Mouse (Mus musculus) urinary bladder, postnatal 14 days (tissue): ENCODE data around the gene Pdzrn3.

Experiments used
- DNase-seq: peaks from one replicate; pipeline ENCODE4 v3.0.0; 2021; ENCODE audit warnings: low spot score

Pdzrn3 gene

DNA sequence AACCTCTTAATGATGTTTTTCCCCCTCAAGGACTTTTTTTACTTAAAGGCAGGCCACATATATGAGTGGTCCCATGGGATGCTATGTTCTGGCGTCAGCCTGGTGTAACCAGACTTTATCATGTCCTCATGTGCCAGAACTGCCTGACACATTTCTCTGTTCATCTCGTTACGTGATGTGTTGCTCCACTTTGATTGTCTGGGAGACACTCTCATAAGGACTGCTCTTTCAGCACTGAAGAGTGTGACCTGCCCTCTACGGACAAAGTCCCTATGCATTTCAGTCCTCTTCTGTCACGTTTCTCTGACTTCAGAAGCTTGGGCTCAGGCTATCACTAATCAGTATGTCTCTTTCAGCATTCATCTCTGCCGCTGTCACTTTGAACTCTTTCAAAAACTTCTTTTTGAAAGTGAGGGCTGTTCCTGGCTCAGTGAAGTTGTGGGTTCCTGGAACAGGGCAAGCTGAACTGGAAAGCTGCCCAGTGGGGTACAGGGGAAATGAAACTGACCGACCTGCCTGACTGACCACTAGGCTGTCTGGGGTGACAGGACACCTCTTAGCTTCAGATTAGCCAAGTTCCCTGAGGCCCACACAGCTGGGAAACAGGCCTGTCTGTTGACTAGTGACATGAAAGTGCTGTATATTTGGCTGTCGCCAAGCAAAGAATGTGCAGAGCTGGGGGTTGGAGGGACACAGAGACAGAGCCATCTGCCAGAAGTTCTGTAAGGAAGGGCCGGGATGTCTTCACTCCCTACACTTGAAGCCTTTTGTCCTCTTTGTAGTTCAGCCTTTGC lies 10.7 kb downstream of the Pdzrn3 start:
- DNase-seq = no peak

DNA sequence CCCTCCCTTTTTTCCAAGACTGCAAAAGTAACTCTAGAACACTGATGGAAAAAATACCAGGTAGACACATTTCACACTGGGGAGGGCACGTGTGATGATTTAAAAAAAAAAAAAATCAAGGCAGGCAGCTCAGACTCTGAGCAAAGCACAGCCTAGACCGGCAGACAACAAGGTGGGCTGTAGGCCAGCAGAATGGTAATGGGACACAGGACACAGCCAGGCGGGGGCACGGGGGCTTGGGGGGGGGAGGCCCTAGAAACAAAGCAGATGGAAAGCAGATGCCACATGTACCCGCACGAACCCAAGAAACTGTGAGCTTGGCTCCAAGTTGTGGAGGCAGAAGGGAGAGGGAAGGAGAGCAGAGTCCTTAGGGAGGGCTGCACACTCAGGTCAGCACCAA lies 11.9 kb downstream of the Pdzrn3 start:
- DNase-seq = no peak

DNA sequence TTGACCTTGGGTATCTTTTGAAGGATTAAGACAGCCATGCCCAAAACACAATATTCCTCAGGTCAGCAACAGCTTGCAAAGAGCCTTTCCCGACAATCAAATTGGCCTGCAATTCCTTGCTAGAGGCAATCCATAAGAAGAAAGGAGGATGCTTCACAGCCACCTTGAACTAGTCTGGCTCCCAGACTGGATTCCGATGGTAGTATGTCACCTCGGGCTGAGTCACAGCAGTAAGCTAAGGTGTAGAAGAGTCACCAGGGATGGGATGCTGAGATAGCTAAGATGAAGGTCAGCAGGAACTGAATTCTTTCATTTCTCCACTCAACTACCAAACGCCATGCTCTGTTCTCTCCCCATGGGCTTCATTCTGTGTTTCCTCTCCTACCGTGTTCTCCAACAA lies 13.8 kb downstream of the Pdzrn3 start:
- no peak for DNase-seq

DNA sequence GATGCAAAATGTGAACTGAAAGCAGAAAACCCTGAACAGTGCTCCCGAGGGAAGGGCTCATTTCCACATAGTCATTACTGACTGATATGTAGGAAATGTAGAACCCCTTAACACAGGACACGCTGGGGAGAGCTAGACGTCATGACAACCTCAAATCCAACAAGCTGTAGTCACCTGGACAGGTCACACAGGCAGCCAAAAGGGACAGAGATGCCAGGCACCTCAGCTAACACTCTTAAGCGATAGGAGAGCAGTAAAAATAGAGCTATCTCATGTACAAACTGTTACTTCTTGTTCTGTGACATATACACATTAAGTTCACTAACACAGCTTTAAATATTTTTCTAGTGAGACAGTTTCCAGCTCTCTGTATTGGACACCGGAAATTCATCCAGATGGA lies 15.0 kb downstream of the Pdzrn3 start:
- DNase-seq = no peak

DNA sequence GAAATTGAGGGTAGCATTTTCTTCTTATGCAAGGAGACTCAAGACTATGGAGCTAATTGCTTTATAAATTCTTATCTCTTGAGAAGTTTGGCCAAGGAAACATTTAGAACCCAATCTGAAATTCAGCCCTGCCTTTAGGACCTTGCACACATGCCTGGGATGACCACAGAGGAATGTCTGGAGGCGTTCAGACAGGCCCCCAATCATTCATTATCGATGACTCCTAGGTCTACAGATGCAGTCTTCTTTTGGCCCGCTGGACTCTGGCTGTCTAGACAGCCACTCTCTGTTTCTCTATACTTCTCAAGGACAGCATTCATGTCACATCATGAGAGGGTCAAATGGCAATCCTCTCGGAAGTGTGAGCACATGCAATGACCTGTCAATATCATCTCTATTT lies 15.4 kb downstream of the Pdzrn3 start:
- DNase-seq = no peak

DNA sequence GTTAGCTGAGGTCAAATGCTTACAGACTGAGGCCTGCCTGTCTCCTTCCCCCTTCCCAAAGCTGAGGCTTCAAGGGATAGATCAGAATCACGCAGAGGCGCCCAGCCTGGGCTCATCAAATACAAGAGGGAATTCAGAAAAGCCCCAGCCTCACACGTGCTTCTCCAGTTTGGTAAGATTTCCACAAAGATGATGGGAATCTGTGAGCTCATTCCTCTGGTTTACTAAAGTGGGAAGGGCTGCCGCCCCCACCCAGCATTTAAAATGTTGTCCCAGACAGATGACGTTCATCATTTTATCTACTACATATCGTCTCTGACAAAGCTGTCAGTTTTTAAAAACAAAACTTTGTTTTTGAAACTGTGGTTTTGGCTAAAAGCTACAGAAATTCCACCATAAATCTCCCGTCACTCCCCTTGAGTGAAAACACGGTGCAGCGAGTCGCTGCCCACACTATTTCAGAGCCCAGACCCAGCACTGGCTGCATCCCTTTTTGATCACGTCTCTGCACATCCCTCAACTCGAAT lies 17.4 kb downstream of the Pdzrn3 start:
- no peak for DNase-seq

DNA sequence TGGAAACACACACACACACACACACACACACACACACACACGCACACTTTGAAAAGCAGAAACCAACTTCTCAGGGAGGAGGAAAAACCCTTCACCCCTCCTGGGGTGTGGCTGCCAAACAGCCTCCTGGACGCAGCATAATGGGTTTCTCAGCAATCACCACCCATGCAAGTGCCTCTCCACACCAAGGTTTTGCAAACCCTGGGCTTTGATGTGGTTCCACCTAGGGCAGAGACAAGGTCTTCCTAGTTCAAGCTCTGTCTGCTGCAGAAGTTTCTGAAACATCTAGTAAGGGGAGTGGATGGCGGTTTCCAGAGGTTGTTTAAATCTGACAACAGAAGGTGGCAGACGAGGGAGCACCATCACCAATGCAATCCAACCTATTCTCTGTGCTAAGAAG lies 18.1 kb downstream of the Pdzrn3 start:
- DNase-seq = no peak

DNA sequence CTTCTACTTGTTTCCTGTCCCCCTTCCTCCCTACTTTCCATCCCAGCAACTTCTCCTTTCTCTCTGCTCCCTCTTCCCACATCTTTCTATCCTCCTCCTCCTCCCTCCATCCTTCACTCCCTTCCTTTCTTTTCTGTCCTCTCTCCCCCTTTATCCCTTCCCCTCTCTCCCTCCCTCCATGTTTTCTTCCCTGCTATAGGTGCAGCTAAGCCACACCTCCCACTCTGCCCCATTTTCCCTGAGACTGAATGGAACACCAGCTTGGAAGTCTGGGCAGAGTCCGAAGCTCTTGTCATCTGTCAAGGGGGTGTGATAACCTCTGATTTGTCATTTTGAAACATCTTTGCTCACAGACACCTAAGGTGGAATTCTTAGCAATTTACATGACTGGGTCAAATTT lies 22.8 kb downstream of the Pdzrn3 start:
- DNase-seq = no peak

DNA sequence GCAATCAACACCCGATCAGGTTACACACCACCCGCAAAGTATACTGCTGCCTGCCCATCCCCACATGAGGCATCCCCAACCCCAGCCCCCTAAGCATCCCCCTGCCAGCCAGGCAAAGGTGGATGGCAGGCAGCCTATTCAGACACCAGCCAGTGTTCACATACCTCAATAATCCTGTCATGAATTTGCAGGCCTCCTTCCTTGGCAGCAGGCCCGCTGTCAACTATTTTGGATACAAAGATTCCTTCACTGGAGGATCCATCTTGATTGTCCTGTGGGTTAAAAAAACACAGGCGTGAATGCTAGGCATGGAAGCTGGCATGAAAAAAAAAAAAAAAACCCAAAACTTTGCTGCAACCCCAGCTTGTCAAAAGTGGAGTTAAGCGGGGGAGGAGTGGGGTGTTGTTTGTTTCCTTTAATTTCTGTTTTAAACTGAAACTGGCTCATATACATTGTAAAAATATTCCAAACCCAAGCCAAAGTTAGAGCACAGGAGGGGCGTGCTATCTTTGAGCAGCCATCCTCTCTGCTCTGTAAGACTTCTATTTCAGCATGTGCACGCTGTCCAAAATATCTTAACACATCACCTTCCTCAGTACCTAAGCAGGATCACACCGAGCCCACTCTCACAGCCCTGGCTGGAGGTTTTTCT lies 23.3 kb downstream of the Pdzrn3 start:
- peak; percentile 51 for DNase-seq

DNA sequence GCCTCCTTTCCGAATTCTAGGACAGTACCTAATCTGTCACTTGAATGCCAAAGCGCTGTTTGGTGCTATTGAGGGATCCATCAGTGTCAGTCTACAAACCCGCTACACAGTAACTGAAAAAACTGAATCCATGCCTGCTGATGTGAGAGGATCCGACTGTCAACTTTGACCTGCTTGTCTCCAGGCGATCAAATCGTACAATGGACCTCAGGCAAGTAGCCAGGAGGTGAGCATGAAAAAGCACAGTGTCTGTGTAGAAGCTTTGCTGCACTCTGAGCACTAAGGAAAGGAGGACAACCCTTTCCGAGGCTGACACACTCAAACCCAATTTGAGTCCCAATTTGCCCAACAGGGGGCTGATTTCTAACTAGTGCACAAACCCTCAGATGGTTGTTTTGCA lies 24.0 kb downstream of the Pdzrn3 start:
- no peak for DNase-seq

DNA sequence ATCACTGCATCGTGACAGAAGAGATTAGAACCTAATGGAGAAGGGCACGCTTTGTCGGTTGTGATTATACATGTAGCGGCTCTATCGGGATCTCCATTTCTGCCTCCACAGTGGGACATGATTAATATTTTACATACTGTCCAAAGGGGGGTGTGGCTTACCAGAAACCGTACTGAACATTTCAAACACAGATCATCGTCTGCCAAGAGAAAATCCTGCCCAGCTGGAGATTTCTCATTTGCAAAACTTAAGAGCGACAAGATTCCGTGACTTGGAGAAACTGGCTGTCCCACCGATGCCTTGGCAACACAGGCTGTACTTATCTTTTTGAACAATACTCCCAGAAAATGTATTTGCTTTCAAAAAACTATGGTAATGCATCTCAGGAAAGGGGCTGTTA lies 25.1 kb downstream of the Pdzrn3 start:
- no peak for DNase-seq

DNA sequence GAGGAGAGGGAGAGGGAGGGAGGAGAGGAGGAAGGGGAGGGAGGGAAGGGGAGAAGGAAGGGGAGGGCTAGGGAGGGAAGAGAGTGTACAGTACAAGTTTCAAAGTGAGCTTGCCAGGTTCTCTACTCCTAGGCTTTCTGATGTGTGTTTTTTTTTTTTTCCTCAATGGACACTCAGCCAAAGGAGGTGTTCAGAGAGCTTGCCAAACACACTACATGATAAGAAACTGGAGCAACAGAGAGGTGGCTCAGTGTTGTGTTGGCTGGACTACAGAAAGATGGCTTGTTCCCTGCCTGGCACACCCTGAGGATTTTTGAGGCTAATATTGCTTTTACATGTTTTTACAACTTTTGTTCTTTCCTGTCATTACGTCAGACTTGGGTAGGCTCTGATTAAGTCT lies 26.6 kb downstream of the Pdzrn3 start:
- DNase-seq = no peak

DNA sequence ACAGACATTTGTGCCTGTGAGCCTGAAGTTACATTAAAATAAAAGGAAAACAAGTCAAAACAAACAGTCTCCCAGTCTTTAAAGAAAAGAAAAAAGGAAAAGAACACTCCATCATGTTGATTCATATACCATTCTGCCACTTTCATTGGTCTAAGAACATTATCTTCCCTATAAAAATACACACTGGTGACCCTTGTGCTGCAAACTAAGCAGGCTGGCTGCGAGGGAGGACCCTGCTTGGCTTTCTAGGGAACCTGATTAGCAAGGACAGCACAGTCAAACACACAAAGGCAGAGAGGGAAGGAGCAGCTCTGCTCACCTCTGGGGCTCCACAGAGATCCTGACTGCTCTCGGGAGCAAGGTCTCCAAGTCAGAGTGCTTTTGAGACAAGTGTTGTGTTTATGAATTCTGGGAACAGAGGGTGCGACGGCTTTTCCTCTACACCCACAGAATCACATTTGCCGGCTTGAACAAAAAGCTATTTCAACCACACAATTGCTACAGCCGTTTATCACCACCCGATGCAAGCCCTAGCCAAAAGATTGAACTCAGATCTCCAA lies 27.2 kb downstream of the Pdzrn3 start:
- no peak for DNase-seq

DNA sequence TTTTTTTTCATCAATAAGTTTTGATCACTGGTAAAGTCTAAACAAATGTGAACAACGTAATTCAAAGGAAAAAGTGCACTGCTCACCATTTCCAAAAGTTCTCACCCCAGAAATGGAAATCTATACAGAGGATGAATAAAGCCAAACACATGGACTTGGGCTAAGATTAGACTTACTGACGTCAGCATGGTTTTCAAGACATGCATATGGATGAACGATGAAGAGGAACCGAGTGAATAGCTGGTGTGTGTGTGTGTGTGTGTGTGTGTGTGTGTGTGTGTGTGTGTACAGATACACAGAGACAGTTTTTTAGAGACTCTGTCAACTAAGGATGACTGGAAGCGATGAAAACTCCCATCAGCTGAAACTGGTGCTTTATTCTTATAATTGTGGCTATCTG lies 29.2 kb downstream of the Pdzrn3 start:
- DNase-seq = no peak

DNA sequence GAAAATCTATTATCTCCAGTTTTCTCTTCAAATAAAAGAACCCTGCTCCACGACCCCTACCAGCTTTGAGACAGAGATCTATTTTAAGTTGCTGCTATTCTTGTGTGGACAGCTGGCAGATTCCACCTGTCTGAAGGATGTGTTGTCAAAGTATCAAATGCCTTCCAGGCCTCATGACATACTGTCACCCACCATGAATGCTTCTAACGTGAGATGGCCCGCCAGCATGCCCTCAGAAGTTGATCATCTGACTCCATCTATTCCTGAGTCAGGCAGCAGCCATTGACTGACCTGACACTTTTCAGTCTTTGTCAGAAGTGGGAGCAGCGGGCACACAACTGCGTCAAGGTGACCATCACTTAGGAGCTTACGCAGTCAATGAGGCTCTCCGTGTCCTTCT lies 37.6 kb downstream of the Pdzrn3 start:
- DNase-seq = no peak

DNA sequence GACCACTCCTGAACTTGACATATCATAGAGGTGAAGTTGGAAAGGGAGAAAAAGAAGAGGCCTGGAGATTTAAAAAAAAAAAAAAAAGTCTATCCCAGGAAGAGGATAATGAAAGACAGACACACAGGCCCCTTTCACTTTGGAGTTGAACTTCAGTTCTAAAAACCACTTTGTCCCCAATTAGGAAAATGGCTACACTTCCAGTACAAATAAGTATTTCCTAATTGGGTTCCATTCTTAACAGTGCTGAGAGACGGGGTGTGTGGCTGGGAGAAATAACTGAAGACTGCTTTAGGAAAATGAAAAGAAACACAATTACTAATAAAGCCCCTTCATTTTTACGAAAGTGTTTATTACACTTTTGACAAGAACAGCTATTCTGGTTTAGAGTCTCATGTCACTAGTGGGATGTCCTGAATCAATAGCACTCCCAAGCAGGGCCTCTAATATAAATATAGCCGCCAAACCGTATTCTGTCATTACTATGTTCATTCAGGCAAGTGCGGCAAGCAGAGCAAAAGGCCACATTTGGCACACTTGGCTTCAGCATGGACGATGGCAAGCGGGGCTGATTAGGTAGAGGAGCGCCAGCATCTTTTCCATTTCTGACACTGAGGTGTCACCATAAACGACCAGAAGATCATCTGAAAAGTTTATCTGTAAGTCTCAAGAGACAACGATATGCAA lies 39.7 kb downstream of the Pdzrn3 start:
- no peak for DNase-seq

DNA sequence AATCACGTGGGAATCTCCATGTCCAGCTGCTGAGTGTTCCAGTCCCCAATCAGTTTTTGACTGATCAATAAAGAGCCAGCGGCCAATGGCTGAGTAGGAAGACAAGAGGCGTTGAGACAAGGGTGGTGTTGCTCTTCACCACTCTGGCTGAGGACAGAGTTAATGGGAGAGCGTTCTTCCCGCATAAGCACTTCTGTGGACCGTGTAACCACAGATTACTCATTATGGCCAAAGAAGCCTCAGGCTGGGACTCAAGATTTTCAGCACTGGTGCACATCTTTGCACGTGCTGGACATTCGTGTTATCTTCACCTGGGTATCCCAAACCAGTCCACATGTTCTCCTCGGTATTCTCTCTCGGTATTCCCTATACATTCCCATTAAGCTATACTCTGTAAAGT lies 41.0 kb downstream of the Pdzrn3 start:
- DNase-seq = no peak

DNA sequence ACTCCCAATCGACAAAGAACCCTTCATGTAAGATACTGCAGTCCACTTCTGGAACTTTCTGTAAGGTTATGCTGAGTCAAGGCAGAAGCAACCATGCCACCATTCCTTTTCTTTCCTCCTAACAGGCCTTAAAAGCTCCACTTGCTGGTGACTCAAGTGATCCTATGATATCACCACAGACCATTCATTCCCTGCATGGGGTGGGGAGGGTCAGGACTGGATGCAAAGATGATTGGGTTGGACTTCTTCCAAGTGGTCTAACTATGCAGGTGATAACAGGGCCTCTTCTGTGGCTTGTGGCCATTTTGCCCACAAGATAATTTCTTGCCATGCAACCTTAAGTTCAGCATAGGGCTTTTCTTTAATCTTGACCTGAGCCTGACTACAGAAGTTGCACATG lies 42.0 kb downstream of the Pdzrn3 start:
- DNase-seq = no peak

DNA sequence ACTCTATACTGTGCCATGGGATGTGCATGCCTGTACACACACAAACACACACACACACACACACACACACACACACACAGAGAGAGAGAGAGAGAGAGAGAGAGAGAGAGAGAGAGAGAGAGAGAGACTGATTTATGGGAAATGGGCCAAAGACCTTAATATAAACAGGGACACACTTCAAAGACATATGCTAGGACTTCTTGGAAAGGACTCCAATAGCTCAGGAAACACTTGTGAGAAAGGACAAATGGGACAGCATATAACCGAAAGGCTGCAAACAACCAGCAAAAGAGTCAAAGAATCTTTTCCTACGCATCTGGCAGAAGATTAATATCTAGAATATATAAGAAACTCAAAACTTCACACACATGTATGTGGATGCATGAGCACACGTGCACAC lies 43.2 kb downstream of the Pdzrn3 start:
- no peak for DNase-seq

DNA sequence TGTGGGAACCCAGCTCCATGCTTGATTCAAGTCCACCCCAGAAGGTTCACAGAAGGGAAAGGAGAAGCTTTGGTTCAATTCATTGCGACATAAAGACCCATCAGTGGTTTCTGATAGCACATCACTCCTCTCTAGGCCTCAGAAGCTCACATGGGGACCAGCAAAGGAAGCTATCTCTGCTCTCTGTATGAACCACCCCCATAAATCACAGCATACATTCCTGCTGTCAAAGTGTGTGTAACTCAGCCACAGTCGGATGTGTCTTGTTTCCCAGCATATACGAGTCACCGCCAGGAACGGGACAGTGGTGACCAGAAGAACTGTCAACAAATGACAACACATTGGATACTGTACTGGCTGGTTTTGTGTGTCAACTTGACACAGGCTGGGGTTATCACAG lies 47.3 kb downstream of the Pdzrn3 start:
- no peak for DNase-seq

DNA sequence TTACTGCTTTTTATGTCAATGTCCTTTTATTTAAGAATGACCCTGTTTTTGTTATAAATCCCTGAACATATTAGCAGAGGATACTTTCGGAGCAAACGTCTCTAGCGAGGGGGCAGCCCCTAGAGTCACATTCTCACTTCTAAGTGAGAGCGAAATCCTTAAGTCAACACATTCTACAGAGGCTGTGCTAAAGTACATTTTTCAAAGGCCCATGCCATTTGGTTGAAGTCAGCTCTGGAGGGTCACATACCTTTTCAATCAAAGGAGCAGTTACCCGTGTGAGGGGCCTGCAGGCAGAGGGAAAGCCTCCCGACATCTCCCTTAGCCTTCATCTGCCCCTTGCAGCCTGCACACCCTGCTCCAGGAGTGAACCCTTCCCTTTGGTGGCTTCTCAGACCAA lies 48.2 kb downstream of the Pdzrn3 start:
- DNase-seq = no peak

DNA sequence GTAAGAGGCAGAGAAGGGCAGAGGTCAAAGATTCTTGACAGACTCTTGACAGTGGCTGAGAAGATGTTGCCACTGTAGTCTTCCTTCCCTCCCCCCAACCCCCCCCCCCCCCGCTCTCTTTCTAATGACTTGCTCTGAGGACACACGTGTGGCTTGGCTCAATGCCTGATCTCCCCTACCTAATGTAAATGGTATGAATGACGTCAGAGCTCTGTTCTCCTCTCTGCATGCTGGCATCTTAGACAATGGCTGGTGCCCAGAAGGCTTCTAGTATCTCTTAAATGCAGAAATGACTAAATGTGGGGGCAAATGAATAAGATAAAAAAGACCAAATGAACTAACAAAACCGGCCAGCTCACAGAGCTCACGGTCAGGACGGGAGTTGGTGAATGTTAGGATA lies 49.2 kb downstream of the Pdzrn3 start:
- DNase-seq = no peak

DNA sequence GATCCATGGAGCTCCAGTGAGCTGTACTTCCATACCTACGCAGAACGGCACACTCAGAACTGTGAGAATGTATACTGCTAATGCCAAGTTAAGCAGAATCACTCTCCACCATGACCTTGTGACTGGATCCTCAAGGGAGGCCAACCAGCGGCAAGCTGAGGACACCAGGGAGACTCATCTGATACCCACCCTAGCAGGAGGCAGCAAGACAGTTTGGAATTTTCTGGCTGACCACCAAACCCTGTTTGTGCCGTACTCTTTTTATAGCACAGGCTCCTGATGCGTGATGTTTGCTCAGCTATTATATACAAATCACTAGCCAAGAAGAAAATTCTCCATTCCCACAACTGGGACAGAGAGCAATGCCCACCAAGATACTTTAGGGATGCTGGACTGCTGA lies 50.0 kb downstream of the Pdzrn3 start:
- no peak for DNase-seq
